Comparison of ENCODE assay signal across 16 mouse cellular contexts in the genomic region with DNA sequence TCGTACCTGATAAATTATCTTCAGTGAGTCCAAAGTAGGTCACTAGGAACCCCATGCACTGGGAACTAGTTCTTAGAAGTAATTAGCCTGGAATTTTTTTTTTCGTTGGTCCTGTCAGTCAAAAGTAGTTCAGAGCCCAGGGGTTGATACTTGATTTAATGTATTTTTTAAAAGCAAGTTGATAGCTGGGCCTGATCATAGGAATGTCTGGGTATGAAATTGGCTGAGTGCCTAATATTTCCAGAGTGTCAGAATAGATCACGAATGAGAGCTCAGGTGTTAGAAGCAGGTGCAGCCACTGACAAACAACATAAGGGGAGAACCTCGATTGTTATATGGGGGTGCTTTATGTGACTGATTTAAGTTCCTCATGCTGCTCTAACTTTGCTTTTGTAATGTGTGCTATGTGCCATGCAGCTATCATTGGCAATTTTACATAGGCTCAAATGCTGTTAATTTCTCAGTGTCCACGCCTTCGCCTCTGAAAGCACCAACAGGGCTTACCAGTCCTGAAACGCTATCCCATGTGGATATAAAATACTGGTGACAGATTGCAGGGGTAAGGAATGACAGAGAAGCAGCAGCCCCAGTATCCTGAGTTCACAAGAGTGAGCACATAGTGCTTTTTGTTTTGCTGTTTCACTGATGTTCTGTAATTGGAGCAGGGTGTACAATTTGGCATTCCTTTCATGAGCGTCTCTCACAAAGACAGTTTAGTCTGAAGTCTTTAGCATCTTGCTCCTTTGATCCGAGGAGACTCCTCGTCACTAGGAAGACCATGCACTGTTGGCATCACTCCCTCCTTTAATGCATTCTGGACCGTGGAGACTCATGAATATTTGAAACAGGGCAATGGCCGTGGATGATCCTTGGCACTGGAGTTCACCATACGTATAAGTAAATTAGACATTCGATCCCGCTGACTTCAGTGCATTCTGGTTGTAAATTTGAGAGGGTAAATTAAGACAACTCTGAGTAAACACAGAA.
DNase-seq lines count a peak whose midpoint lies in the region; ATAC-seq and TF ChIP-seq lines count a peak whose summit lies in the region.
"Had no signal": no experiment of that assay in that cellular context is flagged by ENCODE, and none has a peak within 500 bp of the region (broad histone marks: within the 10 kb centered on the region; RNA-seq: fewer than 3 reads in every experiment).

No protein-coding gene starts in this region.

- H3K27ac ChIP-seq in kidney, postnatal 0 days, result no peak overlapping the region
- no peak overlapping the region for H3K27ac ChIP-seq in forebrain, embryonic 12.5 days
- peak overlapping the region; percentile 22; the same call in 1 of the 2 replicates for H3K27ac ChIP-seq in midbrain, embryonic 16.5 days (ENCODE audit: low read length)
- H3K27ac ChIP-seq in lung, postnatal 0 days (ENCODE audit: low read length), result no peak overlapping the region
- H3K27ac ChIP-seq: heart, embryonic 10.5 days; limb, embryonic 15.5 days; stomach, embryonic 15.5 days had no signal

- H3K4me1 ChIP-seq in kidney, postnatal 0 days (replicated peaks; ENCODE audit: insufficient read depth, low read length), result no peaks in the 10 kb centered on the region
- peaks cover 8% of the 10 kb centered on the region for H3K4me1 ChIP-seq in forebrain, embryonic 12.5 days
- H3K4me1 ChIP-seq in midbrain, embryonic 16.5 days (ENCODE audit: control insufficient read depth, insufficient read depth, low read length), result peaks cover 6% of the 10 kb centered on the region
- H3K4me1 ChIP-seq in lung, postnatal 0 days (ENCODE audit: insufficient read depth, low read depth, low read length), result no peaks in the 10 kb centered on the region
- H3K4me1 ChIP-seq: heart, embryonic 10.5 days; limb, embryonic 15.5 days; megakaryocyte, embryonic 14.5 days; stomach, embryonic 15.5 days had no signal

- TF ChIP-seq EP300 in lung, postnatal 0 days (IDR thresholded peaks at IDR 0.05), result no peak

- ATAC-seq in kidney, postnatal 0 days (replicated peaks; ENCODE audit: low FRiP score, low read depth), result no peak
- ATAC-seq in forebrain, embryonic 12.5 days (ENCODE audit: low FRiP score), result peak; percentile 57; the same call in 1 of the 2 replicates
- ATAC-seq in midbrain, embryonic 16.5 days, result peak; percentile 69
- ATAC-seq in inflammation-experienced regulatory T-cells, adult 6 months, result no peak
- ATAC-seq in lung, postnatal 0 days, result no peak

- DNase-seq in cerebellum, postnatal 10 days, result peak; percentile 33 to 42
- no peak for DNase-seq in cerebellum, adult 11 months
- DNase-seq in kidney, postnatal 0 days (ENCODE audit: low spot score), result peak; percentile 28
- DNase-seq in kidney, postnatal 14 days, result no peak
- no peak for DNase-seq in lung, postnatal 0 days (ENCODE audit: low spot score)
- DNase-seq: heart, postnatal 36 days; kidney, adult 9 months; lung, adult 2 months; thymus, postnatal 14 days had no signal

- no peaks in the 10 kb centered on the region for H3K9me3 ChIP-seq in kidney, postnatal 0 days (replicated peaks; ENCODE audit: low read length)
- H3K9me3 ChIP-seq in forebrain, embryonic 12.5 days, result no peaks in the 10 kb centered on the region
- no peaks in the 10 kb centered on the region for H3K9me3 ChIP-seq in midbrain, embryonic 16.5 days (replicated peaks; ENCODE audit: control insufficient read depth, low read length, poor library complexity, severe bottlenecking)
- H3K9me3 ChIP-seq in lung, postnatal 0 days (ENCODE audit: low read length), result no peaks in the 10 kb centered on the region
- H3K9me3 ChIP-seq: heart, embryonic 10.5 days; limb, embryonic 15.5 days; megakaryocyte, embryonic 14.5 days; stomach, embryonic 15.5 days had no signal

- H3K36me3 ChIP-seq in kidney, postnatal 0 days (ENCODE audit: insufficient read depth, low read length), result no peaks in the 10 kb centered on the region
- no peaks in the 10 kb centered on the region for H3K36me3 ChIP-seq in forebrain, embryonic 12.5 days (replicated peaks)
- no peaks in the 10 kb centered on the region for H3K36me3 ChIP-seq in midbrain, embryonic 16.5 days (ENCODE audit: control insufficient read depth, insufficient read depth, low read length)
- no peaks in the 10 kb centered on the region for H3K36me3 ChIP-seq in lung, postnatal 0 days (ENCODE audit: insufficient read depth, low read length)
- H3K36me3 ChIP-seq: heart, embryonic 10.5 days; limb, embryonic 15.5 days; stomach, embryonic 15.5 days had no signal

- no peak overlapping the region for H3K4me3 ChIP-seq in kidney, postnatal 0 days (replicated peaks; ENCODE audit: low read depth, low read length)
- H3K4me3 ChIP-seq in forebrain, embryonic 12.5 days (replicated peaks), result no peak overlapping the region
- no peak overlapping the region for H3K4me3 ChIP-seq in midbrain, embryonic 16.5 days (ENCODE audit: low read depth, low read length)
- H3K4me3 ChIP-seq in lung, postnatal 0 days (ENCODE audit: low read depth, low read length), result no peak overlapping the region
- H3K4me3 ChIP-seq: heart, embryonic 10.5 days; limb, embryonic 15.5 days; megakaryocyte, embryonic 14.5 days; stomach, embryonic 15.5 days had no signal

- no peak overlapping the region for H3K9ac ChIP-seq in kidney, postnatal 0 days (ENCODE audit: low read depth, low read length)
- H3K9ac ChIP-seq in forebrain, embryonic 12.5 days, result no peak overlapping the region
- H3K9ac ChIP-seq in midbrain, embryonic 16.5 days (ENCODE audit: low read depth, low read length), result no peak overlapping the region
- H3K9ac ChIP-seq in lung, postnatal 0 days (replicated peaks; ENCODE audit: low read depth), result no peak overlapping the region
- H3K9ac ChIP-seq: limb, embryonic 15.5 days; stomach, embryonic 15.5 days had no signal

- no peak for TF ChIP-seq CTCF in kidney, postnatal 0 days (IDR thresholded peaks at IDR 0.05; ENCODE audit: low read depth)
- no peak for TF ChIP-seq CTCF in lung, postnatal 0 days (IDR thresholded peaks at IDR 0.05)

- 44% methylated on average over 15 of the region's 15 CpGs for WGBS in kidney, postnatal 0 days
- 58% methylated on average over 15 of the region's 15 CpGs for WGBS in forebrain, embryonic 12.5 days
- 47% methylated on average over 15 of the region's 15 CpGs for WGBS in midbrain, embryonic 16.5 days
- 77% methylated on average over 15 of the region's 15 CpGs for WGBS in lung, postnatal 0 days

- H3K4me2 ChIP-seq in kidney, postnatal 0 days (ENCODE audit: low read length), result no peak overlapping the region
- H3K4me2 ChIP-seq in forebrain, embryonic 12.5 days, result no peak overlapping the region
- H3K4me2 ChIP-seq in midbrain, embryonic 16.5 days (ENCODE audit: low read length), result 0 out of 2 replicates have a peak overlapping the region, but pooled peaks have one; percentile 17
- no peak overlapping the region for H3K4me2 ChIP-seq in lung, postnatal 0 days (replicated peaks; ENCODE audit: low read depth, low read length)
- H3K4me2 ChIP-seq: limb, embryonic 15.5 days; stomach, embryonic 15.5 days had no signal

- H3K27me3 ChIP-seq in kidney, postnatal 0 days (ENCODE audit: insufficient read depth, low read length), result no peaks in the 10 kb centered on the region
- H3K27me3 ChIP-seq in forebrain, embryonic 12.5 days, result no peaks in the 10 kb centered on the region
- H3K27me3 ChIP-seq in midbrain, embryonic 16.5 days (ENCODE audit: control insufficient read depth, insufficient read depth, low read depth, low read length), result no peaks in the 10 kb centered on the region
- no peaks in the 10 kb centered on the region for H3K27me3 ChIP-seq in lung, postnatal 0 days (replicated peaks; ENCODE audit: insufficient read depth, low read length)
- H3K27me3 ChIP-seq: limb, embryonic 15.5 days; megakaryocyte, embryonic 14.5 days; stomach, embryonic 15.5 days had no signal

Comparison
In these comparisons a context has a peak if more than half of its experiments do, and no peak if none do; other contexts are left out.
1. DNase-seq: peak in cerebellum, postnatal 10 days (2 of 2) and kidney, postnatal 0 days (single experiment); none in cerebellum, adult 11 months (single experiment), kidney, postnatal 14 days (single experiment) and lung, postnatal 0 days (single experiment).
2. ATAC-seq: peak in forebrain, embryonic 12.5 days (single experiment) and midbrain, embryonic 16.5 days (single experiment); none in kidney, postnatal 0 days (single experiment), inflammation-experienced regulatory T-cells, adult 6 months (single experiment) and lung, postnatal 0 days (single experiment).